Mouse (Mus musculus) kidney, postnatal 14 days (tissue): ENCODE data around the gene Tmem88.

ENCODE experiments used
- DNase-seq: peaks from one replicate; pipeline ENCODE4 v3.0.0; 2022; ENCODE audit warnings: mixed read lengths

The Tmem88 gene

DNA sequence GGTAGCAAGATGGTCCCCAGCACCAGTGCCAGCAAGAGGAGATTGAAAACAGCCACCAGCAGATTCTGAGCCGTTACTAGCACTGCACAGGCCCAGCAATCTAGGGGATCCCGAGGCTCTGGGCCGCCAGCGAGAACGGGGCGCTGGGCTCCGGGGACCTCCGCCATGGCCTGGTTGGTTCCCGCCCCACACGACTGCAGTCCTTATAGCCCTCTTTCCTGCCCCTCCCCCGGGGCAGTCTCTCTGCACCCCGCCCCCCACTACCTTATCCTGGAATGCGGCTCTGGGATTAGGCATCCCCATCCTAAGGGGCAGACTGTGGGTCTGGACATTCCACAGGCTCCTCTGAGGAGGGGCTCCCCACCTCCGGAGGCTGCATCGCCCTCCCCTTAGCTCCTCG lies at the start of gene Tmem88:
Gene Tmem88, minus strand, starts transcription at position 176 of the 400 bp plus-strand sequence.
- DNase-seq = peak; percentile 78

DNA sequence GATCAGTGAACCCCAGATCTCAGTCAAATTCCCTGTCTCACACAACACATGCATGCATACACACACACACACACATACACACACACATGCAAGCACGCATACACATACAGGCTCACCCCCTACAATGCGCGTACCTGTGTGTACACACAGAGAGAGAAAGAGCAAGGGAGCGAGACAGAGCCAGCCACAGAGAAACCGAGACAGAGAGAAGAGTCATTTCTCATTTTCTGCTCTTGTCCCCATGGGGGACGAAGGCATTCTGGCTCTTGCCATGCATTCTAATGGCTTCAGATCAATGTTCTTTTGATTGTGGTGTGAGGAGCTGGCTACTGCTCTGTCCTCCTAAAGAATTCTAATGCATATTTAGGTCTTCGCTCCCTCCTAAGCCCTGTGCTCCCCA lies 49.3 kb upstream of the Tmem88 start:
- DNase-seq = no peak

DNA sequence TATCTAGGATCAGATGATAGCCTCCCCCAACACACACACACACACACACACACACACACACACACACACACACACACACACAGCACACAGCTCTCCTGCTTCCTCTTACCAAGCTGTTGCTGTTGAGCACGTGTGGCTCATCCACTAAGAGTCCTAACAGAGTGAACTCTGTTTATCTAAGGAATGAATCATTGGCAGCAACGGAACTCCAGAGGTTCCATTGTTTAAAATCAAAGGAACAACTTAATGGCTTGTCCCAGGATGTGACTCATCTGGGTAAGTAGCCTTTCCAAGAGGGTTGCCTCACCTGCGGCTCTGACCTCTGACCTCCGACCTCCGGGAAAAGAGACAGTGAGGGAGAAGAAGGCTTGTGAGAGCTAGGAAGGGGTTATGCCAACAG lies 45.3 kb upstream of the Tmem88 start:
- DNase-seq = peak; percentile 33

DNA sequence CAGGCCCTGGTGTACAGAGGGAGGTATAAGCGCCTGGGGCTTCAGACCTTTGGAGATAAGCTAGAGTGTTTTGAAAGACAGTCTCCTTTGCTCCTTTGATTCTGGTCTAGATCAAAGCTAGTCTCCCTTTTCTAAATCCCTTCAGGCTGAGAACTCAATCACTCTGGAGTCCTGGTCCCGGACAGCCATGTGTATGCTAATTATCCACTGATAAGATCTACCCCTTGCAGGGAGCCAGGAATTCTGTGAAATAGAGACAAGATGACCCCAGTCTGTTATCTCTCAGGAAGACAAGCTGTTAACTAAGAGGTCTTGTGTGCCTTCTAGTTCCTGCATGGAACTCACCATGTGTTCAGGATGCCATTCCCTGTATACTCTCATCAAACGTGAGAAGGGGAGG lies 39.3 kb upstream of the Tmem88 start:
- DNase-seq = no peak

DNA sequence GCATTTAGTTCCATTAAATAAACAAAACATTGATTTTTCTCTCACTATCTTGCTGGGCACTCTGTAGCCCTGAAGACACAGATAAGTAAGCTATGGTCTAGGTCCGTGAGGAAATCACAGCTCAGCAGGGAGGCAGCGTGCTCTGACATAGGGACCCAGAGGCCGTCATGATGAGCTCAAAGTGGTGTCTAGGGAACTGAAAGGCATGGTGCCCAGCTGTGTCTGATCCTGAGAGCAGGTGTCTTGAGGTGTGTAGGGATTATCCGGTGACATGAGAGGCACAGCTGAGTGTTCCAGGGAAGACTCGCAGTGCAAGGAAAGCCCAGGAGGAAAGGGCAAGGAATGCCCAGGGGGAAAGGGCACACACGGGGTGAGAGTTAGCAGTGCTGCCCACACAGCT lies 35.2 kb upstream of the Tmem88 start:
- no peak for DNase-seq

DNA sequence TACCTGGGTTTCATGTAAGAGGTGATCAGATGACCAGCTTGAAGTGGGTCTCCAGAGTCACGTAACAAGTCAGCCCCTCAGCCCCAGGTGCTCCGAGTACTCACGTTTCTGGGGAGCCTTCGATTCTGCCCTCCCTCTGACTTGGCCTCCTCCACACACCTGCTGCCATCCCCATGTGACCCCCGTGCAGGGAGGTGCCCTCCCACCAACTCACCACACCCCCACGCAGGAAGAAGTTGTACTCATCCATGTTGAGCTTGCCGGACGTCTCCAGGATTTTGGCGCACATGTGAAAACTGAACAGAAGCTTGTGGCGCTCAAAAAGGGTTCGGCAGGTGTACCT lies 34.6 kb upstream of the Tmem88 start:
- DNase-seq = no peak

DNA sequence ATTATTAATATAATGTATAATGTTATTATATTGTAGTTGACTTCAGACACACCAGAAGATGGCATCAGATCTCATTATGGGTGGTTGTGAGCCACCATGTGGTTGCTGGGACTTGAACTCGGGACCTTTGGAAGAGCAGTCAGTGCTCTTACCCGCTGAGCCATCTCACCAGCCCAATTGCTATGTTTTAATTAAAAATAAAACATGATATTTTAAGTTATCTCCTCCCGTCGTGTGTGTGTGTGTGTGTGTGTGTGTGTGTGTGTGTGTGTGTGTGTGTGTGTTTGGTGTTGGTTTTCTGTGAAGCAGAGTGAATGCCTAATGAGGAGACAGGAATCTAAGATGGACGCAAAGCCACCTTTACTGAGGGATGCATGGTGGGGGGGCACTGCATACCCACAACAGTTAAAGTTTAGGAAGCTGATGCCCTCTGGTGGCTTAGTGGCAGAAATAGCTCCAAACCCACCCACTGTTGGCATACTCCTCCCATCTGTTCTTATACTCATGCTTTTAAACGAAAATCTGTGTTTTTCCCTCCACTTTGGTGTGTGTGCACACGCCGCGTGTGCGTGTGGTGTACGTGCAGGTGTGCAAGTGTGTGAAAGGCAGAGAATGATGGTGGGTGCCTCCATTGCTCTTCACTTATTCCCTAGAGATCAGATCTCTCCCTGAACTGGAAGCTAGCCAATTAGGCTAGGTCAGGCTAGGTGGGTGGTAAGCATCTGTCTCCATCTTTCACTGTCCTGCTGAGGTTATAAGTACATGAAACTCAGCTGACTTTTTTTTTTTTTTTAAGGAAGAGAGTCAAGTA lies 34.0 kb upstream of the Tmem88 start:
- peak; percentile 90 for DNase-seq

DNA sequence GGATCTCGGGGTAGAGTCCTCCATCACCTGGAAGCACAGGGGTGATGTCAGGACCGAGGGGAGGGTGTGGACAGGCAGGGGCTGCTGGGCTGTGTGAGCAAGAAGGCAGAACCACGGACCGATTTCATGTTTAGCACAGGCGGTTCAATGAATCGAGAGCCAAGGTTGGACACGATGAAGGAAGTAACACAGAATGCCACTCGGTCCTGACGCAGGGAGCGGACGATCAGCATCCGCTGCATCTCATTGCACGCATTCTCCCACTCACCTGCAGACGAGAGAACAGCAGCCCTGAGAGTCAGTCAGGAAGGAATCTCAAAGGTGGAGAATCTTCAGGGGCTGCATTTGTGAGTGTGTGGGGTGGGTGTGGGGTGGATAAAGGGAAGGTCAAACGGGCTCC lies 32.6 kb upstream of the Tmem88 start:
- no peak for DNase-seq

DNA sequence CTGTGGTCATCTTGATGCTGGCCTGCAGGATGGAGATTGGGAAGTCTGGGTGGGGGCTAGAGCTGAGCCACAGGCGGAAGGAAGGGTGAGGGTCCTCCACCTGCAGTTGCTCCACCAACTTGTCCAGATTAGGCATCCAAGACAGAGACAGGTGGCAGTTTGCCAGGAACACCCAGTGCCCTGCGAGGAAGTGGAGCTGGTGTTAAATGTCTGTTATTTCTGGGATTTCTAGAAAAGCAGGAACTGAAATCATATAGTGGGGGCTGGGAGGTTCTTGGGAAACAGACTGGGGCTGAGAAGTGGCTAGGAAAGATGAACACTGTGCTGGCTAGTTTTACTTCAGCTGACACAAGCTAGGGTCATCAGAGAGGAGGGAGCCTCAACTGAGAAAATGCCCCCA lies 31.3 kb upstream of the Tmem88 start:
- peak; percentile 38 for DNase-seq

DNA sequence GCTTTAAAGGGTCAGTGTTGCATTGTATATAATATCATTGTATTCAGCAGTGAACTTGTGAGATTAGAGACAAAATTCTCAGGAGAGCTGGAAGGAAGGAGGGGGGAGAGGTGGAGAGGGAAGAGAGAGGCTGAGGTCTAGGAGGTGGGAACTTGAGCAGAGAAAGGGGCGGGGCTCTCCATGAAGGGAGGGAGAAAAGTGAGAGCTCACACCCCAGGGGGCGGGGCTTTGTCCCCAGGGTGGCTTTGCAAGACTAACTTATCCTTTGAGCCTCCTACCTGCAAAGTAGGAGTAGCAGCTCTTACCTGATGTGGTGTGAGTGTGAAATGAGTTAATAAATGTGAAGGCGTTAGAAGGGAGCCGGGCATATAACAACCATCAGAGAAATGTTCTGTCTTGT lies 30.7 kb upstream of the Tmem88 start:
- peak; percentile 84 for DNase-seq

DNA sequence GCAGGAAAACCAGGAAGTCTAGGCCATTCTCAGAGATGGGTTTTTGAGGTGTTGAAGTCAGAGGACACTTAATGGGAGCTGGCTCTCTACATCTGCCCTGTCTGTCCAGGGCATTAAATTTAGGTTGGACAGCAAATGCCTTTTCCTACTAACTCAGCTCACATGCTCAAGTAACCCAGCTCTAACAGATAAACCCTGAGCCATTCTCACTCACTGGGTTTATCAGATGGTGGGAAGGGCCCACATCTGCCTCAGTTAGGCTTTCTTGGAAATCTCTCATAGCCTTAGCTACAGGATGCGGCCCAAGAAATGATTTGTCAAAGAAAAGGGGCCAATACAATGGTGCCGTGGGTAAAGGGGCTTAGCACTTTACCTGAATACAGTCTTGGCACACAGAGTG lies 28.2 kb upstream of the Tmem88 start:
- DNase-seq = no peak

DNA sequence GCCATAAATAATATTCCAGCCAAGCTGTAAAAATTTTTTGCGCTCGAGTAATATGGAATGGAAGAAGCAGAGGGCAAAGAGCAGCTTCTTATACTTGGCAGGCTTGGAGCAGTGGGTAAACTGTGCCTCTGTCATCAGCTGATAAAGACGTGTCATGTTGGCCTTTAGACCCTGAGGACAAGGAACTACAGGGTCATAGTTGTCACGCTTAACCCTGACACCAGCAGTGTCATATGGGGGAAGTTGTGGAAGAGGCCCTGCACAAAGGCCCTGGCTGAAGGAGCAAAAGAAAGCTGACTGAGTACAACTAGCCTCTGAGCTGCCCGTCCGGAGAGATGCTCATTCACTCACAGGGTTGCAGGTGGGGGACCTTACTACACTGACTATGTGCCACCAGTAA lies 25.9 kb upstream of the Tmem88 start:
- no peak for DNase-seq

DNA sequence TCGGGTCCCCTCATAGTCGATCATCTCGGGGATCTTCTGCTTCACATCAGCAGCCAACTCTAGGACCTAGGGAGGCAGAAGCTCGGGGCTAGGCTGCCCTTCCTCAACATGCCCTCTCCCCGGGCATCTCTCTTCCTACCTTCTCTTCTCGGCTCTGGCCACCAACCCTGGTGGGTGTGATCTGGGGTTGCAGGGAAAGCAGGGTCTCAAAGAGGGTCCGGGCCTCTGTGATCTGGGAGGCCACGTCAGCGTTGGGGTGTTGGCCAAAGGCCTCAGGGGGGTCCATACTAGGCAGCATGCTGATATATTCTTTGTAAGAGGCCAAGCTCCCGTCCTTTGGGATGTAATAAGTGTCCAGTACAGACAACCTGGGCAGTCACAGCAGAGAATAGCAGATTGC lies 24.8 kb upstream of the Tmem88 start:
- DNase-seq = no peak

DNA sequence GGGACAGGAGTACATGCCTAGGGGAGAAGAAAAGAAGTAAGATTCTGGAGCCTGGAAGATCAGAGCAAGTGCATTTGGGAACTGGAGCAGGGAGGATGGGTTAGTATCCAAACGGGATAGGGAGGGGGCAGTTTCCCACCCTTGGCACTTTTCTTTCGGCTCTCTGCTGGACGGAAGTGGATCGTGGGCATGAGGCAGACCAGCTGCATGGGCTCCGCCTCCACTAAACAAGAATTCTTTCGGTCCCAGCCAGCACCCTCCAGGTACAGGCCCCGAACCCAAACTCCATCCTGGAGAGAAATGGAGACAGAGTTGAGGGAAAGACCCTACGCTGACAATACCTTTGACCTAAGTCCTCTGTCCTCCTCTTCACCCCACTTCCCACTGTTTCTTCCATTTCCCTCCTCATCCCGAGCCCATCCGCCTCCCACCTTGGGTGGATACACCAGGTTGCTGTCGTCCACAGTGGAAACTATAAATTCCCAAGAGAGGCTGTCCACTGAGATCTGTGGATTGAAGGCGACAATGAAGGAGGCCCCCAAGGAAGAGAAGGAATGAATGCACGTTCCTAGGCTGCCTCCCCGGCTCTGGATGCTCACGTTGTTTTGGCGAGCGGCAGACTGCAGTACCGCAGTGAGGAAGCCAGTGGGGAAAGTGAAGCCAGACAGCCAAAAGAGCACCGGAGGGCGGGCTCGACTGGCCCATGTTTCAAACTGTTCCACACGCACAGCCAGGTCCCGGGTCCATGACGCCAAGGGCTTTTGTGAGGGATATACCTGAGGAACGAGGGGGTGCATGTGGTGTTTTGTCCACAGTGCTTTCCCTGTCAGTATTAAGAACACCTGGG lies 23.3 kb upstream of the Tmem88 start:
- DNase-seq = no peak

DNA sequence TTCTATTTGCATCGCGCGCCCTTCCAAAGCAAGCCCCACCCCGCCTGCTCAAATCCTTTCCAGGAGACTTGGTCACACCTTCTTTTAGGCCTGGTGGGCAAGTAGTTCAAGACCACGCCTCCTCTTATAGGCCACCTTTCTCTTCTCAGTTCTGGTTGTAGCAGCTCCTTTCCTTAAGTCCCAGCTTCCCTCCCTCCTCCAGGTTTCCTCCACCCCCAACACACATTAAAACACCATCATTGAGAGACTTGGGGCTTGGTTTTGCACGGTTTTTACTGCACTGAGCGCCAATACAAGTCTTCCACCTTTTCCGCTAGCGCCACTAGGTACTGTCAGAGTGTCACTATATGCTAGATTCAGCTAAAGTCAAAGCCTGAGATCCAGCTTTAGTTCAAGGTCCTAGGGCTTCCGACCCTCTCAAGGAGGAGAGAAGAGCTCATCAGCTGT lies 22.5 kb upstream of the Tmem88 start:
- DNase-seq = no peak

DNA sequence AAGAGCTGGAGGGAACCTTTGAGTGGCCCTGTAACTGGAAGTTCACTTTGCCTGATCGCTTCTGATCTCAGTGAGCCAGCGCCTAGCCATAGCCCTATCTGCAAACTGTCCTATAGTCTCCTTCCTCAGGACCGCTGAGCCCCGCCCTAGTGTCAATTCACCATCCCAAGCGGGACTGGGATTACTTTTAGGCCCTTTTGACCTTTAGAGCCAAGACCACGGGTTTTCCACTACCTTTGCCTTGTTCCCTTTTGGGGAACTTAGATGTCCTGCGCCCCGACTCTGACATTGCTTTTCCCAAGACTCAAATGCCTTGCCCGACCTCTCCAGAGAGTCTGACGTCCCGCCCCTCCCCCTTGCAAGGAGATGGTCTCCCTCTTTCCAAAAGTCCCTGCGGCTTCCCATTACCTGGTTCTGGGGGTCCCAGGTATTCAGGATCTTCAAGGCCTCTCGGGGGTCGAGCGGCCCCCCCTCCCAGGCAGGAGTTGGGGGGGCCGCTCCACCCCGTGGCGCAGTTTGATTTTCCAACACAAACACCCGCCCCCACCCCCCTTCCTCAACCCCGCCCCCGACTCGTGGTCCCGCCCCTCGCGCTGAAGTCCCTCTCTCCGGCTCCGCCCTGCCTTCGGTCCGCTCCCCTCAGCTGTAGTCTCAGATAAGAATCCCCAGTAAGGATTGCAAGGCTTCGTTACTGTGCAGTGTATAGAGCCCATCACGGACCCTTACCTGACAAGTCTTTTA lies 21.9 kb upstream of the Tmem88 start:
- DNase-seq = peak; percentile 79

DNA sequence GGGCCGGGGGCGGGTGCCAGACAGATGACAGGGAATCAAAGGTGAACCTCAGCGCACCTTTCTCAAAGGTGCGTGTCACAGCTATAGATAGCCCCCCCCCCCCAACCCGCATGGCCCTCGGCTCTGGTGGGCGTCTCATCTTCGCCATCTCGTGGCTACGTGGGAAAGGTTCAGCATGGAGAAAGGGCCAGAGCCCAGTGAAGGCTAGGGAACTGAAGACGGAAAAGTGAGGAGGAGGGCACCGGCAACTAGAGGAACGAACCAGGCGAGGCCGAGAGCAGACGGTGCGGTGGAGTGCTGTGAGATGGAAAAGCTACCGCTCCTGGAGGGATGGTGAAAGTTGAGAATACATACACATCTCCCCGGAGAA lies 21.4 kb upstream of the Tmem88 start:
- DNase-seq = peak; percentile 63

DNA sequence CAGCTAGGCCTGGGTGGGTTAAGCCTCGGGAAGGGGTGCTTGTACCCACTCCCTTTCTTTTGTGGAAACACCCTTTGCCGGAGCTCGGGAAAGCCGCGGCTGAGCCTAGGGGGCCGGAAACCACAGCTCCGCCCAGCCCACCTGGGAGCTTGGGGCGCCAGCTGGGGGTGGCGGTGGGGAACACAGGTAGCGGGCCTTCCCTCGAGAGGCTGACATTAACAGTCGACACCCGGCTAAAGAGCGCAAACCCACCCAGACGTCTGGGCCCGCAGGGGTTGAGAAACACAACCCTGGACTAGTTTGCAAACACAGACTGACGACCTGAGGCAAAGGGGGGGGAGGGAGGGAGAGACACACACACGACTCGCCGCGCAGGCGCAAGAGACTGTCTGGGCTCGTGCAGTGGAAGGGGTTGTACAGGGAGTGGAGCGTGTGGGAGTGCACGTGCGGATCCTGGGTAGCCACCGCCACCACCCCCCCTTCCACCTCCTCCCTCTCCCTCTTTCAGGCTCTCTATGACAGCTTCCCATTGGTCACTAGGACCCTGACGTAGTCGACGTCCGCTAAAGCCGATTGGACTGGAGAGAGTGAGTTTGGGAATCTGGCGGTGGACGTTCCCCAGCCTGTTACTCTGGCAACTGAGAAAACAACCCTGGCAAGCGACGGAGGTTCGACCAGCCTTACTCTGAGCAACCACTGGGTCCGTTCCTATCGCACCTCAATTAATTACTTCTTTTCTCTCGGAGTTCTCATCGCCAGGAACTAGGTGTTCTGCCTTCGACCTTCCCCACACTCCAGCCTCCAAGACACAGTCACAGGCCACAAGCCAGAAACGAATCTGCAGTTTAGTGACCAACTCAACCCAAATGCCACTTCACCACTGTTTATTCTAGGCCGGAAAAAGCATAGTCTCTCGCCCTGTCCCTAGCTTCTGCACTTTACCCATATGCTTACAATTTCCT lies 20.7 kb upstream of the Tmem88 start:
- DNase-seq = peak; percentile 97

DNA sequence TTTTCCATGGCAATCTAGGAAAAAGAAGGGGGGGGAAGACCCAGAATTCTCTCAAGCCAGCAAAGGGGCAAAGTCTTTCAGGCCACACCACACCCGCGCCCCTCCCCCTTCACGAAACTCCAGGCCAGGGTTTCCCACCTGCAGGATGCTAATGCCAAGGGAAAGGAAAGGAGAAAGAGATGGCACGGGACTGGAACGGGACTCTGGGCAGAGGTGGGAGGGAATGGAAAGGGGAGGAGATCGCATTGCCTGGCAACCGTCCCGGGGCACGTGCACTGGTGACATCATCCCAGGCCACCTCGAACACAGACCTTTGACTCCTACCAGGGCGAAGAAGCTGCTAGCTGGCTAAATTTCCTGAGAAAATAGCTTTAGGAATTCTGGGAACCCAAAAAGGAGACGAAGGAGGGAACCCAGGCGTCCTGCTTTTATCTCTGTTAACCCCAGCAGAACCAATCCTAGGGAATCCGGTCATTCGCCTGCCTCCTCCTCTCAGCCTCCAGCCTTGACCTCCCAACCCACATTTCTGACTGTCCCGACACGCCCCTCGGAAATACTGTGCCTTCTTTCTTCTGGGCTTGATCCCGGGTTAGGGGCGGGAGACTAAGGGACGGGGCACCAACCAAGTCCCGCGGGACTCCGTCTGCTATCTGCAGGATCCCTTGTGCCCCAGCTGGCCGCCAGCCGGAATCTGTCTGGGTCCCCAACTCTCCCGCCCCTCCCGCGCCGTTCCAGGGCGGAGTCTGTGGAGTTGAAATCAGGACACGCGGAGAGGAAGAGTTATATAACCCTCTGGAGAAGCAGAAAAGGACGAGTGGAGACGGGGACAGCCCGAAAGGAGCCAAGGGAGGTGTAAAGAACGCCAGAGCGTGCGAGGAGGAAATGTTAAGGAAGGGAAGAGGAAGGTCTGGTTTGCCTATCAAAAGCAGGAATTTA lies 19.7 kb upstream of the Tmem88 start:
- peak; percentile 98 for DNase-seq

DNA sequence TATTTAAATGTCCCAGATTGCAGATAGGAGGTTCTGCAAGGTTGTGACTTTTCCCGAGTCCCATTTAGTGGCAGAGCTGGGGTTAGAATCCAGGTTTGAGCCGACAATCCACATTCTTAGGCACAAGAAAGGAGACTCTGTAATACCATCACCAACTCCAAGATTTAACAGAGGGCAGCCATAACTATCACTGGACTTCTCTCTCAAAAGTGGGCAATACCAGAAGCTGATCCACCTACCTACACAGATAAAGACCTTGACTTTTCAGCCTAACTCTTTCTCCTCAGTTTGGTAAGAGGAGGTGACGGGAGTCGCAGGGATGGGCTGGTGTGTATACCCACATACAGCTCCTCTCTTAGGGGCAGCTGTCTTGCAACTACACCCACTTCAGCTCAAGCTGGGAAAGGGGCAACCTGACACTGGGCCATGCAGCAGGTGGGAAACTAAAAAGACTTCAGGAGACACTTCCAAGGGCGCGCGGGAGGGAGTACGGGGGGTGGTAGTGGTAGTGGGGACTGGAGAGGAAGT lies 19.0 kb upstream of the Tmem88 start:
- DNase-seq = no peak

DNA sequence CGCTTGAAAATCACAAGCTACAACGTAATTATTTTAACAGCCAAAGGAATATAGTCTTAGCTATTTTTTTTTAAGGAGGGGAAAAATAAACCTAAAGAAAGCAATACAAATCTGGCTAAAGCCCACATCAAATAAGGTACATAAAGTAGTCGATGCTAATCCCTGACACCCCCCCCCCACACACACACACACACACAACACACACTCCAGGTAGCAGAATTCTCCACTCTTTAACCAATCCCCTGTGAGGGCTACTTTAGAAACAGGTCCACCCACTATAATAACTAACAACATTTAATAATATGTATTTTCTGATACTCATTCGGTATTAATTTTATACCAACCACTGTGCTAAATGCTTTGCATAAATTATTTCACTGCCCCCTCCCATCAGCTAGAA lies 18.5 kb upstream of the Tmem88 start:
- DNase-seq = no peak
